Comparison of ENCODE assay signal across 7 mouse cellular contexts in the genomic region with DNA sequence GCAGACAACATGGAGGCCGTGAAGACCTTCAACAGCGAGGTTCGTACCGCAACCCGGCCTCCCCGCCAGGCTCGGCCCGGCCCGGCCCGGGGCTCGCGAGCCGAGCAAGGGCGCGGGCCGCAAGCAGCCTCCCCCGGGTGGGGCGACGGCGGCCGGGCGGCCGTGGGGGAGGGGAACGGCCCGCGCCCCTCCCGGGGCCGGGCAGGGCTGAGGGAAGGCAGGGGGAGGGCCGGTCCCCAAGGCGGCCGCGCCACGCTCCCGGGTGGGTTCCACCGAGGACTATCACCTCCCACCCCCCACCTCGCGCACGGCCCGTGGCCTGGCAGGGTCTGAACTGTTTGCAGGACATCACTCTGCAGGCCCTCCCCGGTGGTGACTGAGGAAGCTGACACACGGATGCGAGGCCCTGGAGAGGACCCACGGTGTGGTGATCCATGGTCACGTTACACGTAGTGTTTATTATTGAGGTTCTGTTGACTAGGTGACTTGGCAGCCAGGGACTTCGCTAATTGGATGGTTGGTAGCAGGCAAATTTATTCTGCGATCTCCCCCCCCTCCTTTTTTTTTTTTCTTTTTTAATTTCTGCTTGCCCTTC. TPM values are rescaled to one million over a fixed set of nuclear protein-coding genes. Genes with fewer than 3 reads are reported as not detected.
DNase-seq lines count a peak whose midpoint lies in the region; ATAC-seq lines count a peak whose summit lies in the region.

No protein-coding gene starts in this region.

- H3K27ac ChIP-seq in hindbrain, embryonic 15.5 days (replicated peaks) = peak overlapping the region; percentile 99

- WGBS in hindbrain, embryonic 15.5 days = 1% methylated on average over 29 of the region's 47 CpGs

- peak overlapping the region; percentile 97 for H3K9ac ChIP-seq in hindbrain, embryonic 15.5 days

- no peaks in the 10 kb centered on the region for H3K9me3 ChIP-seq in hindbrain, embryonic 15.5 days

- no peaks in the 10 kb centered on the region for H3K36me3 ChIP-seq in hindbrain, embryonic 15.5 days

- peak overlapping the region; percentile 76 for H3K4me2 ChIP-seq in hindbrain, embryonic 15.5 days

- peak overlapping the region; percentile 99 for H3K4me3 ChIP-seq in hindbrain, embryonic 15.5 days

- peak; percentile 65 for DNase-seq in R1 (ENCODE audit: low read depth, low spot score)
- peak; percentile 79 for DNase-seq in cerebellum, adult 9-10 months
- peak; percentile 42 to 65 for DNase-seq in left cerebral cortex, adult 8-10 months (ENCODE audit: low spot score in 2 of 2)
- DNase-seq in right cerebral cortex, postnatal 25 days = peak; percentile 50

- no peaks in the 10 kb centered on the region for H3K27me3 ChIP-seq in hindbrain, embryonic 15.5 days

- peak; percentile 33 for ATAC-seq in frontal cortex, adult (ENCODE audit: low TSS enrichment)
- peak; percentile 67 for ATAC-seq in hindbrain, embryonic 15.5 days (ENCODE audit: low FRiP score, low read depth)
- peak; percentile 72 for ATAC-seq in megakaryocyte-erythroid progenitor cell, adult 5-6 weeks (replicated peaks; ENCODE audit: low FRiP score, low TSS enrichment, poor library complexity, severe bottlenecking)

- peaks cover 45% of the 10 kb centered on the region for H3K4me1 ChIP-seq in hindbrain, embryonic 15.5 days (replicated peaks)

RNA-seq across cellular contexts. Expression of gene Scaf8, which starts 0.7 kb away (rescaled TPM):
- 15.6 and 17.1 TPM in 2 replicates for polyA plus RNA-seq in hindbrain, embryonic 15.5 days (2015; fragmentation: Nextera tagmentation; extraction: Ambion mirVana)
- total RNA-seq in left cerebral cortex, adult 8-10 months (2022) = 10 to 100 TPM; 57.1 to 64.2 (median 58.7) TPM
- 52.0 and 61.2 TPM in 2 replicates for total RNA-seq in megakaryocyte-erythroid progenitor cell, adult 5-6 weeks (2014; fragmentation: Nextera tagmentation)
- 40.1 and 52.9 TPM in 2 replicates for total RNA-seq in megakaryocyte-erythroid progenitor cell, adult 5-6 weeks (2017)

Comparison
In these comparisons a context has a peak if more than half of its experiments do, and no peak if none do; other contexts are left out.
1. Peak in every context shown above with its lines: DNase-seq, ATAC-seq, H3K4me3 ChIP-seq and H3K27ac ChIP-seq.